Mouse (Mus musculus) frontal cortex, postnatal 14 days (tissue): ENCODE data around the gene Speer2.

Experiments used
- DNase-seq, 2 experiments: peaks; one replicate each; pipeline ENCODE4 v3.0.0; 2022; ENCODE audit warnings: low spot score in 2 of 2

Speer2 gene

GRCm38 (mm10) chr16:69863644-69864043 is at the start of gene Speer2:
Speer2 (minus strand) TSS chr16:69863744.
- no peak for DNase-seq

DNA sequence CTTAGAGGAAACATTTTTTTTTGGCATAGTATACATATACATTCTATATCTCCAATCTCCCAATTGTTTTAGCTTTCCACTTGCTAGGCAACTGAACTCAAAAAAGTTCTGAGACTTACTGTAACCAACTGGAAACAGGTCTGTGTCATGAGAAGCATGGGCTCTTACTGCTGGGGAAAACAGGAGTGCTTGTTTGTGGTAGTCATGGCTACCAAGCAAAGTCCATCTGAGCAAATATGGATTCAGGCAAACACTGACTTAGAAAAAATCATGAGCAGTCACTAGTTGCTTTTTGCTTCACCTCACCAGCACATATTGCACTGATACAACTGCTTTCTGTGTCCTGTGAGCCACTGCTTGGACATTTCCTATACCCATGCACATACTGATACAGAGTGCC is 40.8 kb upstream of the Speer2 start:
- DNase-seq = no peak

DNA sequence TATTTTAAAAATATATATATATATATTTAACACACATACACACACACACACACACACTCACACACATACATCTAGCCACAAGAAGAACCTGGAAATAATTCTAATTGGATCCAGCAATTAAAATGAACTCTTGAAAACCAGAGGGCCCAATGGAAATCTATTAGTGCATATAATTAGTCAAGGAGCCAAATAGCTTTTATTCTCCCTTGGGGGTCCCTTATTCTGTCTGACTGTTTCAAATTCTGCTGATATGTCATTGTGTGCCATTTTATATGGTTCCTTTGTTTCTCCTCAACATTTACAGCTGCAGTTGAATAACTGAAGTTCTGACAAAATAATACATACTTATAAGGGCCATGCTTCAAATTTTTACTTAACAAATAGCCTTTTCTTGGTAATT is 17.2 kb upstream of the Speer2 start:
- DNase-seq = no peak

DNA sequence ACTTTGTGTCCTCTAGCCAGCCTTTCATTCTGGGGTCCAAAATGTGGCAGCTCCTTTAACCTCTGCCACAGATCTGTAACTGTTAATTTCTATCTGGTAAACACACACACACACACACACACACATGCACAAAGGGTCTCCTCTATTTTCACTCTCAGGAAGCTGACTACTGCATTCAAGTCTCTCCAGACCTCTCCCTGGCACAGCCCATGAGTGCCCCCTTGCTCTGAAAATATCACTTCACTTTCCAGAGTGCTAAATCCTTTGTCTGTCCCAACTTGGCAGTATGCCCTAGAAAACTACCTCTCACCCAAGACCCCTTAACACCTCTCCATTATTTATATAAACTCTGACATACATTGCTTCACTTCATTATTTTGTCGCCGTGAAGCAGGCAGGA is 26.9 kb downstream of the Speer2 start:
- DNase-seq = no peak

DNA sequence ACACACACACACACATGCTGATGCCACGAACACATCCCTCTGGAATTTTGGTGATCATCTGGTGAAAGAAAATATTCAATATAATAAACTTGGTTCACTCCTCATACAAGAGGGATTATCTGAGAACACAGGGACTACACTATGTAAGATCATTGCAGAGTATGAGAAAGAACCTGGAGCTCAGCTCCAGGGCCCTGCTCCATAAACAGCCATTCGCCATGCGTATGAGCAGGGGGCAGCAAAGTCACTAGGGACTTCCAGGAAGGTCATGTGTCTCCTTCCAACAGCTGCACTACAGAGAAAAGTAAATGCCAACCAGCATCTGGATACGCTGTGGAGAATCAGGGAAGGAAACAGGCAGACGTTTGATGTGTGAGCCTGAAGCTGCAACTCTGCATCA is 49.9 kb downstream of the Speer2 start:
- DNase-seq = no peak
